Mouse (Mus musculus) hindbrain, embryonic 15.5 days (tissue): Measurements from ENCODE around the gene Gm11034. TPM values are rescaled to one million over a fixed set of nuclear protein-coding genes. Genes with fewer than 3 reads are reported as not detected.
A peak's percentile ranks its signal among the peaks of the same experiment; 100 is the strongest.

ENCODE experiments used
- ATAC-seq: fragments of 200-750 bp; cut with Nextera tagmentation; 2 replicates; pipeline ENCODE4 v1.8.0; 2017; ENCODE audit warnings: low read depth, moderate number of reproducible peaks, moderate TSS enrichment; ENCODE audit not compliant: low FRiP score
- H3K27ac ChIP-seq: fragments of 300-500 bp; sonication (generic); replicated peaks from 2 replicates; pipeline ENCODE4 v1.5.1; 2015; ENCODE audit warnings: mild to moderate bottlenecking, inconsistent platforms
- H3K27me3 ChIP-seq: fragments of 300-500 bp; sonication (generic); 2 replicates; pipeline ENCODE4 v1.6.1; 2015; ENCODE audit warnings: control low read depth, inconsistent platforms
- H3K36me3 ChIP-seq: fragments of 300-500 bp; sonication (generic); 2 replicates; pipeline ENCODE4 v1.6.1; 2015; ENCODE audit warnings: control low read depth, inconsistent platforms
- H3K4me1 ChIP-seq: fragments of 300-500 bp; sonication (generic); replicated peaks from 2 replicates; pipeline ENCODE4 v1.6.1; 2015; ENCODE audit warnings: control low read depth, inconsistent platforms
- H3K4me2 ChIP-seq: fragments of 300-500 bp; sonication (generic); 2 replicates; pipeline ENCODE4 v1.6.1; 2015; ENCODE audit warnings: moderate library complexity, mild to moderate bottlenecking, inconsistent platforms
- H3K4me3 ChIP-seq: fragments of 300-500 bp; sonication (generic); 2 replicates; pipeline ENCODE4 v1.5.1; 2015; ENCODE audit warnings: mild to moderate bottlenecking, inconsistent platforms
- H3K9ac ChIP-seq: fragments of 300-500 bp; sonication (generic); 2 replicates; pipeline ENCODE4 v1.6.1; 2015; ENCODE audit warnings: inconsistent platforms
- H3K9me3 ChIP-seq: fragments of 300-500 bp; sonication (generic); 2 replicates; pipeline ENCODE4 v1.6.1; 2016; ENCODE audit warnings: control low read depth, inconsistent platforms
- WGBS: fragments of 180-500 bp; shearing (Covaris S2); methylation state at CpG from one replicate; pipeline ENCODE4 v1.1.7; 2015; 5-methylcytosine and 5-hydroxymethylcytosine counted together
- polyA plus RNA-seq: library from polyadenylated mRNA; unstranded; fragments of >200 nt; fragmentation: Nextera tagmentation; extraction: Ambion mirVana; gene quantifications from 2 replicates; pipeline ENCODE4 v1.2.1, GENCODE M21; 2015

Gm11034 gene
- polyA plus RNA-seq, 1 experiment from 2014 or later, result not detected

DNA sequence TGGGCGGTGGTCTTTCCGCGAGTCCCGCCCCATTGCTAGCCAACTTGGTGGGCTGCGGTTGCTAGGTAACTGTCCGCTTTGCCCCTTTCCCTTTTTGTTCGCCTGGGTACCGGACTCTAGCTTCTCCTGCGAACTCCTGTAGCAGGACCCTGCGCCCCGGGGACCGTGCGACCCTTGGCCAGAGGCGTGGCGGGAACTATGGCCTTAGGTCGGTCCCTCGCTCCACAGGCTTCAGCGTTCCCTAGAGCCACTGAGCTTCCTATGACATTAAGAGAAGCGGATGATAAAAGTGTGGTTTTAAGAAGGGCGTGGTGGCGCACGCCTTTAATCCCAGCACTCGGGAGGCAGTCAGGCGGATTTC is 26.9 kb upstream of the Gm11034 start:
- Histone ChIP-seq H3K27me3 (no peaks in the 10 kb centered on the region), H3K9ac (peak overlapping the region; percentile 62), H3K36me3 (0 out of 2 replicates have a peak, but pooled peaks cover 5% of the 10 kb centered on the region), H3K27ac (peak overlapping the region; percentile 96), H3K4me3 (peak overlapping the region; percentile 61), H3K4me1 (peaks cover 21% of the 10 kb centered on the region), H3K9me3 (no peaks in the 10 kb centered on the region), H3K4me2 (peak overlapping the region; percentile 72)
- no peak for ATAC-seq
- under 1% methylated on average over 24 of the region's 24 CpGs for WGBS

DNA sequence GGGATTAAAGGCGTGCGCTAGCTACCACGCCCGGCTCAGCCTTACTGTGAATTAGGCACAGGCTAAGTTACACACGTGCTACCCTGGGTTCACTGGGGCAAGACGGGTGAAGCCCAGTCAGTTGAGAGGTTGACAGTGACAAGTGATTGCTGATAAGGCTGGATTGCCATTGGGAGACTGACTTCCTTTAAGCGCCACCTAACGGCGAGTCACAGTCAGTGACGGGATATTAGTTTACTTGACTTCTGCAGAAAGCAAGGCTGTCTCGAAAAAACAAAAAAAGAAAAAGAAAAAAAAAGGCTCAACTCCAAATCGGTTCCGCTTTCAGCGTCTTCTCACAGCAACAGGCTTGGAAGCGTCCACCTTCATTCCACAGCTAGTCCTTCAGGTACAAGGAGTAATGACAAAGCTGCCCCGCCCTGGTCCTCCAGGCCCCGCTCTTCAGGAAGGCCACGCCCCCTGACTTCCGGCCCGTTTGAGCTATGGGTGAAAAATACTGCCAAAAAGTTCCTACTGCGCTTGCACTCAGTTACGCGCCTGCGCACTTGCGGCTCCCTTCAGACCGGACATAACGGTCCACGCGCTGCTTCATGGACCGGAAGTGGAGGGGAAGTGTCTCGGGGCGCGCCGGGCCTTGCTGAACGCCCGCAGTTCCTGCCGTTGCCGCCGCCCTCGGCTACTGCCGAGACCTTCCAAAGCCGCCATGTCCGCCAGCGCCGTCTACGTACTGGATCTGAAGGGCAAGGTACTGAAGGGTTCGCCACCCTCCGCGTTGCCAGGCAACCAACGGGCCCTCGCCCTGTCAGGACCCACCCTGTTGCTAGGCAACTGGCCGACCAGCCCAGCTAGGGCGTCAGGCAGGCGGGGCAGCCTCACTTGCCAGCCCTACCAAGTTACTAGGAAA is 26.3 kb upstream of the Gm11034 start, which contains the start of gene Ap1m1:
Ap1m1 (plus strand) TSS at position 520 of the 904 bp plus-strand sequence.
- WGBS, result under 1% methylated on average over 54 of the region's 54 CpGs
- no peaks in the 10 kb centered on the region for H3K27me3 ChIP-seq
- H3K4me3 ChIP-seq, result peak within 1 kb of the TSS; percentile 61
- ATAC-seq, result peak; percentile 96
- peaks cover 21% of the 10 kb centered on the region for H3K4me1 ChIP-seq
- peak within 1 kb of the TSS; percentile 62 for H3K9ac ChIP-seq
- H3K4me2 ChIP-seq, result peak within 1 kb of the TSS; percentile 72
- H3K9me3 ChIP-seq, result no peaks in the 10 kb centered on the region
- H3K27ac ChIP-seq, result peak within 1 kb of the TSS; percentile 96
- H3K36me3 ChIP-seq, result 0 out of 2 replicates have a peak, but pooled peaks cover 5% of the 10 kb centered on the region

DNA sequence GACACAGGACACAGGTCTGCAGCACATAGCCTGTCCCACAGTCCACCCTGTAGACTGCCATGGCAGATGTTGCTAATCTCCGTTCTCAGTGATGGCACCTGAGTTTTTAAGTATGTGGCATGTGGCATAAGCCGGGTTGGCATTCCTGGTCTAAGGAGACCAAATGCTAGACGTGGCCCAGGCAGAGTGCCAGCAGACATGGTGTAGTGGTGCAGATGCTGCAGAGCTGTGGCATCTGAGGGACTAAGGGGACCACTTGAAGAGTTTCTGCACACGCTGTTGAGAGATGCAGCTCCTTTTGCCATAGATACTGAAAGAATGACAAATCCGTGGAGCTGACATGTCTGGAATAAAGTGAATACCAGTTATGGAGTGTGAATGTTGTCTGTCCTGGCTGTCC is 9.2 kb upstream of the Gm11034 start:
- WGBS, result 92% methylated on average over 5 of the region's 5 CpGs
- no peak for ATAC-seq

DNA sequence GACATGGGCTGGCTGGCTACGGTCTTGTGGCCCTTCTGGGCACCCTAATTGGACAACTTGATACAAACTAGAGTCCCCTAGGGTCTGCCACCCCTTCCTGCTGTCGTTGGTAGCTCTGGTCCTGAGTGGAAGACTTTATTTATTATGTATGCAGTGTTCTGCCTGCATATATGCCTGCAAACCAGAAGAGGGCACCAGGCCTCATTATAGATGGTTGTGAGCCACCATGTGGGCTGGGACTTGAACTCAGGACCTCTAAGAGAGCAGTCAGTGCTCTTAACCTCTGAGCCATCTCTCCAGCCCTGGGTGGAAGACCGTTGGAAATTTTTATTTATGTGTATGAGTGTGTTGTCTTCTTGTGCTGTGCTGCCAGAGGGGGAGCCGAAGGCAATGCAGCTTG is 7.3 kb upstream of the Gm11034 start:
- no peak for ATAC-seq
- H3K9me3 ChIP-seq, result no peaks in the 10 kb centered on the region
- H3K4me3 ChIP-seq, result peak overlapping the region; percentile 78
- peak overlapping the region; percentile 76 for H3K4me2 ChIP-seq
- H3K27ac ChIP-seq, result no peak overlapping the region
- H3K9ac ChIP-seq, result no peak overlapping the region
- peaks cover 25% of the 10 kb centered on the region for H3K36me3 ChIP-seq
- WGBS, result 87% methylated on average over 4 of the region's 4 CpGs
- peaks cover 8% of the 10 kb centered on the region; the same call in 1 of the 2 replicates for H3K27me3 ChIP-seq
- peaks cover 17% of the 10 kb centered on the region for H3K4me1 ChIP-seq

More for the DNA sequence above, 9.2 kb upstream of the Gm11034 start:
- no peak overlapping the region for H3K27ac ChIP-seq
- peaks cover 17% of the 10 kb centered on the region for H3K4me1 ChIP-seq
- peaks cover 25% of the 10 kb centered on the region for H3K36me3 ChIP-seq
- H3K27me3 ChIP-seq, result peaks cover 3% of the 10 kb centered on the region; the same call in 1 of the 2 replicates
- no peak overlapping the region for H3K4me2 ChIP-seq
- no peak overlapping the region for H3K4me3 ChIP-seq
- no peak overlapping the region for H3K9ac ChIP-seq
- no peaks in the 10 kb centered on the region for H3K9me3 ChIP-seq

DNA sequence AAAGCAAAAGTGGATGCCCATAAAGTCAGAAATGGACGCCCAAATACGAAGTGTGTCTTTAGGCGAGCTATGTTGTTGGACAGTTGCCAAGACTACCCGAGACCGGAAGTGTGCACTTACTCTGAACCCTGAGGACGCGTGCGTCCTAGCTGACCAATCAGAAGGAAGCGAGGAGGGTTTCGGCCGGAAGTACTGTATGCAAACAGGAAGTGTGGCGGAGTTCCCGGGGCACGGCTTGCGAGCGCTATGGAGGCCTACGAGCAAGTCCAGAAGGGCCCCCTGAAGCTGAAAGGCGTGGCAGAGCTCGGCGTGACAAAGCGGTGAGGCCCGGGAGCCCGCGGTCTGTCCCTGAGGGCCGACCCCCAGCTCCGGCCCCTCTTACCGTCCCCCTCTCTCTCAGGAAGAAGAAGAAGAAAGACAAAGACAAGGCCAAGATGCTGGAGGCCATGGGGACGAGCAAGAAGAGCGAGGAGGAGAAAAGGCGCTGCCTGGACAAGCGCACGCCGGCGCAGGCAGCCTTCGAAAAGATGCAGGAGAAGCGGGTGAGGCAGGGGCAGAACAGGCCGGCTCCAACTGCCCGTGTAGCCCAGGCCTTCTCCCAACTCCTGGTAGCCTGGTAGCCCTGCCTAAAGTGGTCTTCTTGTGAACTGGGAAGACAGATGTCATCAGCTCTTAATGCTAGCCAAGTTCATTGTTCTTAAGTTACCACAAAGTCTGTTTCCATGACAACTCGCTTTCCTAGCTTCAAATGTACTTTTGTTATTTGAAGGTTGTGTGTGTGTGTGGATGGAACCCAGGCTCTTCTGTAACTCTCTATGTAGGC is 6.3 kb upstream of the Gm11034 start, which contains the start of gene Fam32a:
Fam32a (plus strand) TSS at position 190 of the 823 bp plus-strand sequence.
- Histone ChIP-seq H3K27ac (peak within 1 kb of the TSS; percentile 76), H3K9me3 (no peaks in the 10 kb centered on the region), H3K36me3 (peaks cover 25% of the 10 kb centered on the region), H3K4me3 (peak within 1 kb of the TSS; percentile 78), H3K9ac (peak within 1 kb of the TSS; percentile 62), H3K4me1 (peaks cover 17% of the 10 kb centered on the region), H3K4me2 (peak within 1 kb of the TSS; percentile 76), H3K27me3 (peaks cover 8% of the 10 kb centered on the region; the same call in 1 of the 2 replicates)
- peak; percentile 98 for ATAC-seq
- WGBS, result 19% methylated on average over 39 of the region's 39 CpGs

DNA sequence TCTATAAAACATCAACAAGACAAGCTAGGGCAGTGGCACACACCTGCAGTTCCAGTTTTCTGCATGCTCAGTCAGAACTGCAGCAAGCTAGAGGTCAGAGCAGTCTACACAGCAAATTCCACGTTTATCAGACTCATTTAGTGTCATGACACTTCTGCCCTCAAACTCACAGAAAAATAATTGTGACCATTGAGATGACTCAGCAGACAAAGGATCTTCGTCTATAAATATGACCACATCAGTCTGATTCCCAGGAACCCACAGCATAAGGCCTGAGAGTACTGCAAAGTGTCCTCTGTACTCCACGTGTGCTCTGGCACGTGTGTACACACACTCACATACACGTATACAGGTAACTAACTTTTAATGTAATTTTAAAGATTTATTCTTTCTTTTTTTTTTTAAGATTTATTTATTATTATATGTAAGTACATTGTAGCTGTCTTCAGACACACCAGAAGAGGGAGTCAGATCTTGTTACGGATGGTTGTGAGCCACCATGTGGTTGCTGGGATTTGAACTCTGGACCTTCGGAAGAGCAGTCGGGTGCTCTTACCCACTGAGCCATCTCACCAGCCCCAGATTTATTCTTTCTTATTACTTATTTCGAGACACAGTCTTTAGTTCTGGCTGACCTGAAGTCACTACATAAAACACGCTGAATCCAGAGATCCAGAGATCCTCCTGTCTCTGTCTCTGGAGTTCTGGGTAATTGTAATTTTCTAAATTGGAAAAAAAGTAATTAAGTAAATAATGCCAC is 5.5 kb upstream of the Gm11034 start:
- Histone ChIP-seq H3K27ac (peak overlapping the region; percentile 62), H3K4me2 (peak overlapping the region; percentile 76), H3K9ac (no peak overlapping the region), H3K4me1 (peaks cover 17% of the 10 kb centered on the region), H3K4me3 (peak overlapping the region; percentile 78), H3K36me3 (peaks cover 23% of the 10 kb centered on the region), H3K9me3 (no peaks in the 10 kb centered on the region), H3K27me3 (peaks cover 8% of the 10 kb centered on the region; the same call in 1 of the 2 replicates)
- peak; percentile 49; the same call in 1 of the 2 replicates for ATAC-seq
- 75% methylated on average over 10 of the region's 10 CpGs for WGBS

DNA sequence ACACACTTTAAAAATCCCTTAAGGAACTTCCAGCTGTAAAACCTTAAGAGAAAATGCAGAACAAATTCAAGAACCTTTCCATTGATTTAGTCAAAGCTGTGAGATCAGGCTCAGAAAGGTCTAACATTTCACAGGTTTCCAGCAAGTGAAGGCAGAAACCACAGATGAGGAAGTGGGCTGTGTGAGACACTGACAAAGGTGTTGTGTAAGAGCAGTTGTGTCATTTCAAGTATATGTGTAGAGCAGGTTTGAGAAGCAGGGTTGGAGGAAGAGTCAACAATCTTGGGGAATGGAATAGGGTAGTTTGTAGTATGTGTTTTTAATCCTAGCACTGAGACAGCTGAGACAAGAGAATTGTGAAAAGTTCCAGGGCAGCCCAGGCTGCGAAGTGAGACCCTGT is 2.4 kb upstream of the Gm11034 start:
- no peak overlapping the region for H3K4me2 ChIP-seq

DNA sequence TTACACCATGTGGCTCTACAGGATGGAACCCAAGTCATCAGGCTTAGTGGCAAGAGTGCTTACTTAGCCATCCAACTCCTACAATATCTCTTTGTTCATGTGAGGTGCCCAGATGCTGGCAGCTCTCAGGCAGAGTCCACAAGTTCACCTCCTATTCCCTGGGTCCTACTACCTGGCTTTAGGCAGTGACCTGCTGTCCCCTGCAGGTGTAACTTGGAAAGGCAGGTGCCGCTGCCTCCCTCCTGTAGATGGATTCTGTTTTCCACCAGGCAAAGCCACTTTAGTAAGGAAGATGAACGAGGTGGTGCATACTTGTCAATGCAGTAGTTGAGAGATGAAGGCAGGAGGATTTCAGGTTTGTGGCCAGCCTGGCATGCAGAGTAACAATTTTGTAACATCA is 1.6 kb upstream of the Gm11034 start:
- Histone ChIP-seq H3K4me3 (no peak overlapping the region), H3K27ac (no peak overlapping the region), H3K4me2 (no peak overlapping the region), H3K27me3 (peaks cover 8% of the 10 kb centered on the region; the same call in 1 of the 2 replicates), H3K9ac (no peak overlapping the region), H3K9me3 (no peaks in the 10 kb centered on the region), H3K36me3 (no peaks in the 10 kb centered on the region), H3K4me1 (no peaks in the 10 kb centered on the region)
- 41% methylated on average over 2 of the region's 2 CpGs for WGBS
- no peak for ATAC-seq

More for the DNA sequence above, 2.4 kb upstream of the Gm11034 start:
- H3K9ac ChIP-seq, result no peak overlapping the region
- peaks cover 7% of the 10 kb centered on the region for H3K4me1 ChIP-seq
- H3K36me3 ChIP-seq, result no peaks in the 10 kb centered on the region
- peaks cover 8% of the 10 kb centered on the region; the same call in 1 of the 2 replicates for H3K27me3 ChIP-seq
- no peak overlapping the region for H3K4me3 ChIP-seq
- no peaks in the 10 kb centered on the region for H3K9me3 ChIP-seq
- no peak for ATAC-seq
- WGBS, result 30% methylated on average over 1 of the region's 1 CpGs
- no peak overlapping the region for H3K27ac ChIP-seq

DNA sequence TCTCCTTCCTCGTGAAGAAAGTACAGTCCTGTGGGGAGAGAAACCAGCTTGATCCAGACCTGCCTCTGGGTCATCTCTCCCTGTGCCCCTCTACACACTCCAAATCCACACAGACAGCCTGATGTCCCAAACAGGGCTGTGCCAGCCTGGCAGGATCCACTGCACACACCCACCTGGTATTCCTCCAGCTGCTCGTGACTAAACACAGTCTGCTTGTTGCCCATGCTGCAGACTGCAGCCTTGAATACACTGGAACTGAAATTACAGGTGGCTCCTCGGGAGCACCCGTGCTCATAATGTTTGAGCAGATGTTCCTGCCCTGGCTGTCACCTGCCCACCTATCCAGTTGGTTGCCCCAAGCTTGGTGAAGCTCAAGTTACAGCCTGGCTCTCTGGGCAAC is 685 bp downstream of the Gm11034 start, which contains the start of gene Cib3:
Cib3 (minus strand) TSS at position 87 of the 400 bp plus-strand sequence.
- Histone ChIP-seq H3K27me3 (peaks cover 6% of the 10 kb centered on the region; the same call in 1 of the 2 replicates), H3K9me3 (no peaks in the 10 kb centered on the region), H3K4me3 (no peak within 1 kb of the TSS), H3K27ac (no peak within 1 kb of the TSS), H3K4me2 (no peak within 1 kb of the TSS), H3K36me3 (no peaks in the 10 kb centered on the region), H3K9ac (no peak within 1 kb of the TSS), H3K4me1 (no peaks in the 10 kb centered on the region)
- ATAC-seq, result no peak
- WGBS, result 69% methylated on average over 4 of the region's 4 CpGs

DNA sequence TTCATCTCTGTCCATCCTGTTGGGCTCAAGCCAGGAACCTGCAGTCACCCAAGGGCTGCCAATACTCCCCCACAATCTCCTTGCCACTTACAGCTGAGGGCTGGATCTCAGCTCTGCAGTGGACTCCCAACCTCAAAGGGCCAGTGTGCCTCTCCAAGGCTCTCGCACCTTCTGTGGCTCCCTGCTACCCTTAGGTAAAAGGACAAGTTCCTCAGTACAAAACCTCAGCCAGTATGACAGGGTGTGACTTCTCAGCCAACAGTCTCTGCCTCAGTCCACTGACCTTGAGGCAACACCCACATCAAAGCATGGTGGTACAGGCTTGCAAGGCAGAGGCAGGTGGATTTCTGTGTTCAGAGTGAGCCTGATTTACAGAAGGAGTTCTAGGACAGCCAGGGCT is 1.6 kb downstream of the Gm11034 start:
- Histone ChIP-seq H3K9me3 (no peaks in the 10 kb centered on the region), H3K36me3 (no peaks in the 10 kb centered on the region), H3K4me2 (no peak overlapping the region), H3K4me3 (no peak overlapping the region), H3K27me3 (no peaks in the 10 kb centered on the region), H3K27ac (no peak overlapping the region), H3K4me1 (no peaks in the 10 kb centered on the region), H3K9ac (no peak overlapping the region)
- ATAC-seq, result no peak
- WGBS, result 94% methylated on average over 1 of the region's 1 CpGs

DNA sequence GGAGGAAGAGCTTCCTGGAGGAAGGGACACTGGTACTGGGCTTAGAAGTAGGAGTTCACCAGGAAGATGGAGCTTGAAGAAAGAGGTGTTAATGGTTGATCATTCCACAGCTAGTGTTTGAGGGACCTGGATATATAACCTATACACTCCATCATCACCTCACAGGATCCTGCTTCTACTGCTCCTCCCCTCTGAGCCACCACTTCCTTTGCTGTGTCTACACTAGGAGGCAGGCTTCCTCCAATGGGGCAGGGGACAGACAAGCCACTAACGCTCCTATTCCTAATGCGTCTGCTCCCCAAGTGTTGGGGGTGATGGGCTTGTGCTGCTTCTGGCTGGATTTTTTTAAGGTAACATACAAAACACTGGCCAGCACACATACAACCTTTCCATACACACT is 2.7 kb downstream of the Gm11034 start:
- H3K9ac ChIP-seq, result no peak overlapping the region
- ATAC-seq, result no peak
- no peak overlapping the region for H3K4me2 ChIP-seq
- H3K4me1 ChIP-seq, result no peaks in the 10 kb centered on the region
- no peak overlapping the region for H3K27ac ChIP-seq
- H3K4me3 ChIP-seq, result no peak overlapping the region
- no peaks in the 10 kb centered on the region for H3K27me3 ChIP-seq
- 71% methylated on average over 2 of the region's 2 CpGs for WGBS
- H3K36me3 ChIP-seq, result no peaks in the 10 kb centered on the region
- no peaks in the 10 kb centered on the region for H3K9me3 ChIP-seq
